Mouse (Mus musculus): ENCODE data around the gene Samd8.

GRCm38 (mm10) chr14:21823897-21824296 is 73.6 kb downstream of the Samd8 start:
- TF ChIP-seq ZNF384 (IDR thresholded peaks at IDR 0.05; ENCODE audit: low read depth, low read length), result no peak
- no peak for TF ChIP-seq ZC3H11A (IDR thresholded peaks at IDR 0.05; ENCODE audit: borderline replicate concordance, low read depth, low read length)
- TF ChIP-seq HCFC1 (IDR thresholded peaks at IDR 0.05; ENCODE audit: borderline replicate concordance, insufficient read depth, low read length), result no peak
- TF ChIP-seq CHD2 (IDR thresholded peaks at IDR 0.05; ENCODE audit: low read depth, low read length), result no peak
- TF ChIP-seq MAFK (IDR thresholded peaks at IDR 0.05; ENCODE audit: insufficient read depth, low read depth, low read length), result no peak

All from ES-E14 (cell line).